Mouse (Mus musculus): Measurements from ENCODE around the gene Cab39. TPM values are rescaled to one million over a fixed set of nuclear protein-coding genes. Genes with fewer than 3 reads are reported as not detected.

Gene Cab39
- polyA plus RNA-seq, 1 experiment from 2014 or later, result 13.9 TPM

DNA sequence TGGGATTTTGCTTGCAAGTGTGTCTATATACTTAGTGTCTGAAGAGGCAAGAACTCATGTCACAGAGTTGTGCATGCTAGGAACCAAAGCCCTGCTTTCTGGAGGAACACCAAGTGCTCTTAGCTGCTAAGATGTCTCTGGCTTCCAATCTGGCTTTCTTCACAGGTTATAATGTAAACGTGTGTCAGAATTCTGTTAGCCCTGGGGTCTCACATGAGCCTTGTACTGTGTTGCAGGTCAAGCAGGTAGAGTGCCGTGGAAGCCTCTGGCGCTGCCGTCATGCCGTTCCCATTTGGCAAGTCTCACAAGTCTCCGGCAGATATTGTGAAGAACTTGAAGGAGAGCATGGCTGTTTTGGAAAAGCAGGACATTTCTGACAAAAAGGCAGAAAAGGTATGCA, 24.9 kb downstream of the Cab39 start:
- H3K4me1 ChIP-seq (ENCODE audit: insufficient read depth), result peaks cover 6% of the 10 kb centered on the region; the same call in 1 of the 2 replicates
- no peaks in the 10 kb centered on the region for H3K9me3 ChIP-seq (ENCODE audit: low read length)
- WGBS (ENCODE audit: insufficient replicate concordance), result 95% methylated on average over 6 of the region's 6 CpGs
- TF ChIP-seq CTCF (IDR thresholded peaks at IDR 0.05; ENCODE audit: low read depth) (no peak), EP300 (IDR thresholded peaks at IDR 0.05; ENCODE audit: low read depth) (no peak)
- H3K36me3 ChIP-seq (replicated peaks; ENCODE audit: insufficient read depth, low read length), result peaks cover 28% of the 10 kb centered on the region
- no peak overlapping the region for H3K4me3 ChIP-seq (ENCODE audit: low read depth, low read length)
- no peaks in the 10 kb centered on the region for H3K27me3 ChIP-seq (ENCODE audit: insufficient read depth, low read length)
- ATAC-seq, result no peak
- no peak for DNase-seq
- no peak overlapping the region for H3K27ac ChIP-seq (ENCODE audit: low read depth)
- H3K9ac ChIP-seq (replicated peaks), result no peak overlapping the region
- H3K4me2 ChIP-seq (ENCODE audit: low read depth, low read length), result no peak overlapping the region

- H3K4me1 ChIP-seq (ENCODE audit: insufficient read depth), result no peaks in the 10 kb centered on the region
- no peak overlapping the region for H3K27ac ChIP-seq (ENCODE audit: low read depth)
- ATAC-seq (no peak), DNase-seq (no peak)
- H3K9ac ChIP-seq (replicated peaks), result no peak overlapping the region
- TF ChIP-seq EP300 (IDR thresholded peaks at IDR 0.05; ENCODE audit: low read depth) (no peak), CTCF (IDR thresholded peaks at IDR 0.05; ENCODE audit: low read depth) (0 out of 2 replicates have a peak, but pooled peaks have one; percentile 28)
- H3K9me3 ChIP-seq (ENCODE audit: low read length), result no peaks in the 10 kb centered on the region
- H3K4me2 ChIP-seq (ENCODE audit: low read depth, low read length), result no peak overlapping the region
- no peaks in the 10 kb centered on the region for H3K27me3 ChIP-seq (ENCODE audit: insufficient read depth, low read length)
- peaks cover 32% of the 10 kb centered on the region for H3K36me3 ChIP-seq (replicated peaks; ENCODE audit: insufficient read depth, low read length)
- 95% methylated on average over 1 of the region's 1 CpGs for WGBS (ENCODE audit: insufficient replicate concordance)
- no peak overlapping the region for H3K4me3 ChIP-seq (ENCODE audit: low read depth, low read length)
Observed at GRCm38 (mm10) chr1:85819695-85820094, 26.5 kb downstream of the Cab39 start.

GRCm38 (mm10) chr1:85822239-85822638, 29.0 kb downstream of the Cab39 start:
- H3K9ac ChIP-seq (replicated peaks), result no peak overlapping the region
- ATAC-seq (no peak), DNase-seq (no peak)
- no peaks in the 10 kb centered on the region for H3K27me3 ChIP-seq (ENCODE audit: insufficient read depth, low read length)
- H3K9me3 ChIP-seq (ENCODE audit: low read length), result no peaks in the 10 kb centered on the region
- no peak overlapping the region for H3K4me3 ChIP-seq (ENCODE audit: low read depth, low read length)
- no peak overlapping the region for H3K27ac ChIP-seq (ENCODE audit: low read depth)
- H3K36me3 ChIP-seq (replicated peaks; ENCODE audit: insufficient read depth, low read length), result peaks cover 36% of the 10 kb centered on the region
- WGBS (ENCODE audit: insufficient replicate concordance), result 89% methylated on average over 8 of the region's 8 CpGs
- no peaks in the 10 kb centered on the region for H3K4me1 ChIP-seq (ENCODE audit: insufficient read depth)
- no peak overlapping the region for H3K4me2 ChIP-seq (ENCODE audit: low read depth, low read length)
- TF ChIP-seq CTCF (IDR thresholded peaks at IDR 0.05; ENCODE audit: low read depth) (no peak), EP300 (IDR thresholded peaks at IDR 0.05; ENCODE audit: low read depth) (no peak)

DNA sequence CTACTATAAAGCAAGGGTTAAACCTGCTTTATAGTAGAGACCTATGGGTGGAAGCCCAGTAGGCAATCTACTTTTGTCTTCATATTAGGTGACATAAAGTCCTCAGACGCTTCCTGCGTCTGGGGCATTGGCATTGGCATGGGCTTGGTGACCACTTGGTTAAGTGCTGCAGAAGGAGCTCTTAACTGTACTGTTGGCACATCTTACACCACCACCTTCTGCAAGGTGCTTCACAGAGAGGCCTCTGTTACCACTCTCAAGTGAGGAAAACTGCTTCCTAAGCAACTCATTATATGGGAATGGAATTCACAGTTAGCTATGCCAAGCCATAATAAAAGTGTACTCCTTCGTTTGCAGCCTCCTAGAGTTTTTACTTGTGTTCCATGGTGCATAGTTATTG, 31.7 kb downstream of the Cab39 start:
- Histone ChIP-seq H3K4me2 (ENCODE audit: low read depth, low read length) (no peak overlapping the region), H3K9me3 (ENCODE audit: low read length) (no peaks in the 10 kb centered on the region), H3K4me3 (ENCODE audit: low read depth, low read length) (no peak overlapping the region), H3K27ac (ENCODE audit: low read depth) (no peak overlapping the region), H3K36me3 (replicated peaks; ENCODE audit: insufficient read depth, low read length) (peaks cover 27% of the 10 kb centered on the region), H3K9ac (replicated peaks) (no peak overlapping the region), H3K27me3 (ENCODE audit: insufficient read depth, low read length) (no peaks in the 10 kb centered on the region), H3K4me1 (ENCODE audit: insufficient read depth) (no peaks in the 10 kb centered on the region)
- ATAC-seq, result no peak
- TF ChIP-seq CTCF (IDR thresholded peaks at IDR 0.05; ENCODE audit: low read depth) (no peak), EP300 (IDR thresholded peaks at IDR 0.05; ENCODE audit: low read depth) (no peak)
- 84% methylated on average over 3 of the region's 3 CpGs for WGBS (ENCODE audit: insufficient replicate concordance)
- no peak for DNase-seq

GRCm38 (mm10) chr1:85827166-85827565, 33.9 kb downstream of the Cab39 start:
- no peaks in the 10 kb centered on the region for H3K9me3 ChIP-seq (ENCODE audit: low read length)
- DNase-seq (no peak), ATAC-seq (no peak)
- no peaks in the 10 kb centered on the region for H3K27me3 ChIP-seq (ENCODE audit: insufficient read depth, low read length)
- H3K36me3 ChIP-seq (replicated peaks; ENCODE audit: insufficient read depth, low read length), result peaks cover 13% of the 10 kb centered on the region
- H3K4me3 ChIP-seq (ENCODE audit: low read depth, low read length), result no peak overlapping the region
- 80% methylated on average over 5 of the region's 5 CpGs for WGBS (ENCODE audit: insufficient replicate concordance)
- H3K27ac ChIP-seq (ENCODE audit: low read depth), result no peak overlapping the region
- no peak for TF ChIP-seq CTCF (IDR thresholded peaks at IDR 0.05; ENCODE audit: low read depth)
- no peak for TF ChIP-seq EP300 (IDR thresholded peaks at IDR 0.05; ENCODE audit: low read depth)
- no peak overlapping the region for H3K9ac ChIP-seq (replicated peaks)
- H3K4me2 ChIP-seq (ENCODE audit: low read depth, low read length), result no peak overlapping the region
- no peaks in the 10 kb centered on the region for H3K4me1 ChIP-seq (ENCODE audit: insufficient read depth)

GRCm38 (mm10) chr1:85829016-85829415, 35.8 kb downstream of the Cab39 start:
- 97% methylated on average over 1 of the region's 1 CpGs for WGBS (ENCODE audit: insufficient replicate concordance)
- Histone ChIP-seq H3K27me3 (ENCODE audit: insufficient read depth, low read length) (no peaks in the 10 kb centered on the region), H3K9ac (replicated peaks) (no peak overlapping the region), H3K9me3 (ENCODE audit: low read length) (no peaks in the 10 kb centered on the region), H3K4me2 (ENCODE audit: low read depth, low read length) (no peak overlapping the region), H3K4me1 (ENCODE audit: insufficient read depth) (no peaks in the 10 kb centered on the region), H3K36me3 (replicated peaks; ENCODE audit: insufficient read depth, low read length) (peaks cover 7% of the 10 kb centered on the region; the same call in 1 of the 2 replicates), H3K27ac (ENCODE audit: low read depth) (no peak overlapping the region), H3K4me3 (ENCODE audit: low read depth, low read length) (no peak overlapping the region)
- no peak for TF ChIP-seq CTCF (IDR thresholded peaks at IDR 0.05; ENCODE audit: low read depth)
- no peak for TF ChIP-seq EP300 (IDR thresholded peaks at IDR 0.05; ENCODE audit: low read depth)
- 0 out of 2 replicates have a peak, but pooled peaks have one; percentile 12 for ATAC-seq
- no peak for DNase-seq

- peaks cover 25% of the 10 kb centered on the region for H3K36me3 ChIP-seq (replicated peaks; ENCODE audit: insufficient read depth, low read length)
- no peaks in the 10 kb centered on the region for H3K27me3 ChIP-seq (ENCODE audit: insufficient read depth, low read length)
- no peaks in the 10 kb centered on the region for H3K9me3 ChIP-seq (ENCODE audit: low read length)
- ATAC-seq, result peak; percentile 97
- peak overlapping the region; percentile 90 for H3K27ac ChIP-seq (ENCODE audit: low read depth)
- WGBS (ENCODE audit: insufficient replicate concordance), result 10% methylated on average over 4 of the region's 4 CpGs
- no peak overlapping the region for H3K9ac ChIP-seq (replicated peaks)
- H3K4me1 ChIP-seq (ENCODE audit: insufficient read depth), result peaks cover 27% of the 10 kb centered on the region
- H3K4me3 ChIP-seq (ENCODE audit: low read depth, low read length), result no peak overlapping the region
- 0 out of 2 replicates have a peak overlapping the region, but pooled peaks have one; percentile 11 for H3K4me2 ChIP-seq (ENCODE audit: low read depth, low read length)
- TF ChIP-seq EP300 (IDR thresholded peaks at IDR 0.05; ENCODE audit: low read depth), result peak; percentile 56
- no peak for TF ChIP-seq CTCF (IDR thresholded peaks at IDR 0.05; ENCODE audit: low read depth)
- peak; percentile 44 for DNase-seq
Observed at GRCm38 (mm10) chr1:85838056-85838455, 44.8 kb downstream of the Cab39 start.

Data from liver, postnatal 0 days (tissue).